Mouse (Mus musculus): Measurements from ENCODE around the gene a.

DNA sequence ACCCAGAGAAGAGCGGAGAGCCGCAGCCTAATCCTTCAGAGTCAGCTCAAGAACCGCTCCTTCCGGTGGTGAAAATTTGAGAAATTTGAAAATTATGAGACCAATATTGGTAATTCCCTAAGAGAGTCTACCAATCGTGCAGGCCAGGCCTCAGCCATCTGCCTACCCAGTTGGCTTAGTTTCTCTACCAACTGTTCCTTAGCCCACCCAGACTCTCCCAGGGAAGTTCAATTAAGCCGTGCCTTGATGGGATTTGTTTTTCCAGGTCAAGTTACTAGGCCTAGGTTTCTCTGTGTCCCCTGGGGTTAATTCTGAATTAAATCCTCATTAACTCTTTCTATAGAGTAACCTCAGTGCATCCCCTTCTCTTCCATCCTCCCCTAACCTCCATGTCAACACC, 221.8 kb downstream of the a start:
- TF ChIP-seq POLR2A (IDR thresholded peaks at IDR 0.05; ENCODE audit: borderline replicate concordance, control insufficient read depth, low read depth, low read length) (no peak), CTCF (IDR thresholded peaks at IDR 0.05; ENCODE audit: control insufficient read depth, insufficient read depth, low read length) (no peak)

Data from bone marrow, adult 2 months (tissue).